Mouse (Mus musculus) left cerebral cortex, postnatal 25 days (tissue): ENCODE data around the gene Gstp2. TPM values are rescaled to one million over a fixed set of nuclear protein-coding genes. Genes with fewer than 3 reads are reported as not detected.
"Not testable (repeated sequence)": the region's sequence is repeated elsewhere in the genome, so short reads cannot be mapped to it uniquely, and the experiment has no call there.

Experiments
- DNase-seq, 2 experiments: peaks; one replicate each; pipeline ENCODE4 v3.0.0; 2022; ENCODE audit warnings: low spot score in 2 of 2, mixed read lengths in 1 of 2
- intact Hi-C: fragments of 180-260 bp; cut with DNase I; formaldehyde crosslinking; loops from one replicate; pipeline ENCODE4 v1.15.1; 2025
- total RNA-seq, 2 experiments: library from RNA; stranded (reverse); gene quantifications; 2 replicates each; pipeline ENCODE4 v1.2.3; 2021

Gene Gstp2
- total RNA-seq, 2 experiments from 2014 or later, result 30.7 to 33.1 TPM

- intact Hi-C loops, result loop anchor here (2.0 kb wide), 1 partner anchor 14 kb away; the partner anchor contains the start of gene Gstp3
Observed at GRCm38 (mm10) chr19:4072706-4073424, 27.0 kb upstream of the Gstp2 start.

GRCm38 (mm10) chr19:4071406-4071805 is 25.6 kb upstream of the Gstp2 start:
- no peak for DNase-seq
- intact Hi-C loops, result no loop called here

More at GRCm38 (mm10) chr19:4072706-4073424, 27.0 kb upstream of the Gstp2 start:
- DNase-seq, result no peak

- intact Hi-C loops, result no loop called here
- DNase-seq, result no peak
Observed at GRCm38 (mm10) chr19:4070756-4071155, 24.9 kb upstream of the Gstp2 start.

- no peak for DNase-seq
- intact Hi-C loops, result no loop called here
Observed at GRCm38 (mm10) chr19:4070311-4070710, 24.5 kb upstream of the Gstp2 start.

GRCm38 (mm10) chr19:4068717-4069410 is 23.0 kb upstream of the Gstp2 start:
- intact Hi-C loops, result no loop called here
- DNase-seq, result no peak

GRCm38 (mm10) chr19:4068242-4068641 is 22.4 kb upstream of the Gstp2 start:
- intact Hi-C loops, DNase-seq: not testable (repeated sequence)

GRCm38 (mm10) chr19:4066877-4067276 is 21.1 kb upstream of the Gstp2 start:
- intact Hi-C loops, result no loop called here
- DNase-seq, result no peak

GRCm38 (mm10) chr19:4066280-4066679 is 20.5 kb upstream of the Gstp2 start:
- no peak for DNase-seq
- intact Hi-C loops, result no loop called here

- DNase-seq, intact Hi-C loops: not testable (repeated sequence)
Observed at GRCm38 (mm10) chr19:4064501-4064900, 18.7 kb upstream of the Gstp2 start.

GRCm38 (mm10) chr19:4063357-4063756 is 17.5 kb upstream of the Gstp2 start:
- DNase-seq, intact Hi-C loops: not testable (repeated sequence)

GRCm38 (mm10) chr19:4060899-4061465 is 15.2 kb upstream of the Gstp2 start:
- intact Hi-C loops, result no loop called here
- DNase-seq, result no peak

GRCm38 (mm10) chr19:4060044-4060898 is 14.4 kb upstream of the Gstp2 start:
- DNase-seq, intact Hi-C loops: not testable (repeated sequence)

- no peak for DNase-seq
- intact Hi-C loops, result loop anchor here (2.0 kb wide), 1 partner anchor 14 kb away; no protein-coding TSS in a partner anchor
Observed at GRCm38 (mm10) chr19:4059069-4059740, 13.4 kb upstream of the Gstp2 start, which contains the start of gene Gstp3. Gstp3 (minus strand) TSS chr19:4059569.

- no peak for DNase-seq
- intact Hi-C loops, result loop anchor here (2.0 kb wide), 1 partner anchor 14 kb away; no protein-coding TSS in a partner anchor
Observed at GRCm38 (mm10) chr19:4058581-4058980, 12.8 kb upstream of the Gstp2 start.

- no peak for DNase-seq
- intact Hi-C loops, result loop anchor here (2.0 kb wide), 1 partner anchor 15 kb away; no protein-coding TSS in a partner anchor
Observed at GRCm38 (mm10) chr19:4057962-4058361, 12.1 kb upstream of the Gstp2 start.

GRCm38 (mm10) chr19:4057389-4057788 is 11.6 kb upstream of the Gstp2 start:
- intact Hi-C loops, result no loop called here
- no peak for DNase-seq

- DNase-seq, result no peak
- intact Hi-C loops, result no loop called here
Observed at GRCm38 (mm10) chr19:4056727-4057126, 10.9 kb upstream of the Gstp2 start.

- intact Hi-C loops, result no loop called here
Observed at GRCm38 (mm10) chr19:4055947-4056693, 10.3 kb upstream of the Gstp2 start.

More at GRCm38 (mm10) chr19:4055947-4056693, 10.3 kb upstream of the Gstp2 start:
- DNase-seq, result no peak
